Mouse (Mus musculus) myocyte (in vitro differentiated cells): Measurements from ENCODE around the gene Gng10.

ENCODE experiments used
- MAX ChIP-seq: IDR thresholded peaks from one replicate; pipeline ENCODE4 v1.6.1; 2011; ENCODE audit warnings: low read depth, mild to moderate bottlenecking, control low read depth
- MYOG ChIP-seq, 3 experiments: IDR thresholded peaks; one replicate each; pipeline ENCODE4 v1.6.1; 2011; ENCODE audit warnings: control low read depth in 2 of 3, low read depth in 2 of 3, mild to moderate bottlenecking in 2 of 3; ENCODE audit not compliant: insufficient read length in 2 of 3, control insufficient read depth in 1 of 3, insufficient read depth in 1 of 3
- REST ChIP-seq: IDR thresholded peaks from one replicate; pipeline ENCODE4 v1.6.1; 2011; ENCODE audit warnings: mild to moderate bottlenecking, control low read depth, moderate library complexity; ENCODE audit not compliant: insufficient read depth, insufficient read length

GRCm38 (mm10) chr4:59009186-59009585 lies 25.7 kb upstream of the Gng10 start:
- TF ChIP-seq MAX (no peak), MYOG (IDR thresholded peaks at IDR 0.05; ENCODE audit: control insufficient read depth in 1 of 3, insufficient read depth in 1 of 3, insufficient read length in 2 of 3, low read depth in 2 of 3) (no peak), REST (no peak)
